Mouse (Mus musculus): ENCODE data around the gene Zbed5.
"Not testable (repeated sequence)": the region's sequence is repeated elsewhere in the genome, so short reads cannot be mapped to it uniquely, and the experiment has no call there.

The Zbed5 gene

DNA sequence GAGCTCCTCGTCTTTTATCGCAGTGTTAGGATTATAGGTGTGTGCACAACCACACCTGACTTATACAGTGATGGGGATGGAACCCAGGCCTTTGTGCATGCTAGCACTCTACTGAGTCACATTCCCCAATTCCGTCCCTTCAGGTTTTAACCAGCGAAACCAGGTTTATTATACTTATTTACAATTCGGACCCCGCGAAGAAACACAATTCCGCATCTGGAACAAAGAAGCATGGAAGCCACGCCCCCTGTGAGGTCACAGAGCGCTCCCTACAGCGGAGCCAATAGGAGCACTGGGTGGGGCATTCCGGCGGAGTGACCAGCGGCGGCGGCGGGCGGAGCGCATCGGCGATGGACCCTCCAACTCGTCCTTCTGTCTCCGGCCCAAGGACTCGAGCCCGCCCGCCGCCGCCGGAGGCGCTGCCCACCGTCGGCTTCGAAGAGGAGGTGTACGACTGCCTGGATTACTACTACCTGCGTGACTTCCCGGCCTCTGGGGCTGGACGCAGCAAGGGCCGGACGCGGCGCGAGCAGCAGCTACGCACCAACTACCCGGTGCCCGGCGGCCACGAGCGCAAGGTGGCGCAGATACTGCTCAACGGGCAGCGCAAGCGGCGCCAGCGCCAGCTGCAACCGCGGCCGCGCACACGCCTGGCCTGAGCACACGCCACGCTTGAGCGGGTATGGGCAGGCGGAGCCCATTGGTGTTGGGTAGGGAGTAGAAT is 12.9 kb downstream of the Zbed5 start, which contains the start of gene Nupr1l:
Gene Nupr1l (plus strand): TSS at position 299 of the 724 bp plus-strand sequence.
- peak; percentile 85 for DNase-seq (ENCODE audit: low spot score)

- DNase-seq (ENCODE audit: low spot score), result no peak
These were observed 13.6 kb downstream of the Zbed5 start for GRCm38 (mm10) chr5:129909147-129909546.

GRCm38 (mm10) chr5:129909591-129909990 is 14.1 kb downstream of the Zbed5 start:
- no peak for DNase-seq (ENCODE audit: low spot score)

GRCm38 (mm10) chr5:129914024-129914423 is 18.5 kb downstream of the Zbed5 start:
- no peak for DNase-seq (ENCODE audit: low spot score)

- not testable (repeated sequence) for DNase-seq (ENCODE audit: low spot score)
These were observed 20.0 kb downstream of the Zbed5 start for GRCm38 (mm10) chr5:129915491-129915890.

- DNase-seq (ENCODE audit: low spot score), result no peak
These were observed 22.6 kb downstream of the Zbed5 start for GRCm38 (mm10) chr5:129918065-129918651.

DNA sequence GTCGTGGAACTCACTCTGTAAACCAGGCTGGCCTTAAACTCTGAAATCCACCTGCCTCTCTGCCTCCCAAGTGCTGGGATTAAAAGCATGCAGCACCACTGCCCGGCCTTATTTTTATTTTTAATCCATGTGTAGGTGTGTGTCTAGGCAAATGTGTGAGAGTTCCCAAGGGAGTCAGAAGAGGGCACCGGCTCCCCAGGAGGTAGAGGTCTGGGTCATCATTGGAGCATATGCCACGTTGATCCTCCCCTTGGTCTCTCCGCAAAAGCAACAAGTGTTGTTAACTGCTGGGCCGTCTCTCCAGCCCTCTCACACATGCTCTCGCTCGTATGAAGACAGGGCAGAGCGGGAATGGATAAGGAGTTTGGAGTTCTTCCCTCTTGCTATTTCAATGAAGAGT is 23.2 kb downstream of the Zbed5 start:
- no peak for DNase-seq (ENCODE audit: low spot score)

DNA sequence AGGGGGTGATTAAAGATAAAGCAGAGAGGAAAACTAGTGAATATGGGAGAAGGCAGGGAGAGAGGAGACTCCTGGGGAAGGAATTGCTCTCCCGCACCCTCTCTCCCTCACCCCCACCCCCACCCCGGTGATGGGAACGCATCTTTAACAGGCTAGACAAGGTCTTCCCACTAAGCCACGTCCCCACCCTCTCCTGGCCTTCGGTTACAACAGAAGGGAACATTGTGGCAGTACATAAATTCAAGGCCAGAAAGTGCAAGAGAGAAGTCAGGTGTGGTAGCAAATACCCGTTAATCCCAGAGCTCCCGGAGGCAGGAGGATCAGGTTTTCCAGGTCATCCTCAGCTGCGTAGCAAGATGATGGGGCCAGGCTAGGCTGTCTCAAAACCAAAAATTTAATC is 23.8 kb downstream of the Zbed5 start:
- no peak for DNase-seq (ENCODE audit: low spot score)

DNA sequence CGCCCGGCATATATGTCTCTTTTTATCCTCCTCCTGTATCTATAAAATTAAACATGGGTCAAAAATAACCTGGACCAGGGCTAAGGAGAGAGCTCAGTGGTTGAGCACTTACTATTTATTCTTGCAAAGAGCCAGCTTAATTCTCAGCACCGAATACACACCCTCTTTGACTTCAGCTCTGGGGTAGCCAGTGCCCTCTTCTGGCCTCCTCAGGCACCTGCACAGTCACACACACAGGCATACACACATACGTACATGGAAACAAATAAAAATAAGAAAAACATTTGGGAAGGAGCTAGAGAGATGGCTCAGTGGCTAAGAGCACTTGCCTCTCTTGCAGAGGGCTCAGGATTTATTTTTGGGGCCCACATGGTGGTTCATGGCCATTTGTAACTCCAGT is 26.4 kb downstream of the Zbed5 start:
- DNase-seq (ENCODE audit: low spot score), result no peak

GRCm38 (mm10) chr5:129924820-129925452 is 29.4 kb downstream of the Zbed5 start:
- no peak for DNase-seq (ENCODE audit: low spot score)

DNA sequence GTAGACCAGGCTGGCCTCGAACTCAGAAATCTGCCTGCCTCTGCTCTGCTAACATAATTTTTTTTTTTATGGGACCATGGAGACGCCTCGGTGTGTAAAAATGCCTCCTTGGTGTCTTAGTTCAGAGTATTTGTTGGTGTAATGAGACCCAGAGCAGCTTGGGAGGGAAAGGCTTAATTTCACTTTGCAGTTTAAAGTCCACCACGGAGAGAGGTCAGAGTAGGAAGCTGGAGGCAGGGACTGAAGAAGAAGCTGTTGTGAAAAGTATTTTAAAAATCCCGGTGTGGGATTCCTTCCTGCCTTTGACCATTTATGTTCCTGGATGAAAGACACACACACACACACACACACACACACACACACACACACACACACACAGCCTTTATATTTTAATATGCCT is 30.4 kb downstream of the Zbed5 start:
- no peak for DNase-seq (ENCODE audit: low spot score)

- no peak for DNase-seq (ENCODE audit: low spot score)
These were observed 34.7 kb downstream of the Zbed5 start for GRCm38 (mm10) chr5:129929924-129930855.

- no peak for DNase-seq (ENCODE audit: low spot score)
These were observed 41.4 kb downstream of the Zbed5 start for GRCm38 (mm10) chr5:129936941-129937340.

- DNase-seq (ENCODE audit: low spot score), result no peak
These were observed 44.8 kb downstream of the Zbed5 start for GRCm38 (mm10) chr5:129940281-129940680.

DNA sequence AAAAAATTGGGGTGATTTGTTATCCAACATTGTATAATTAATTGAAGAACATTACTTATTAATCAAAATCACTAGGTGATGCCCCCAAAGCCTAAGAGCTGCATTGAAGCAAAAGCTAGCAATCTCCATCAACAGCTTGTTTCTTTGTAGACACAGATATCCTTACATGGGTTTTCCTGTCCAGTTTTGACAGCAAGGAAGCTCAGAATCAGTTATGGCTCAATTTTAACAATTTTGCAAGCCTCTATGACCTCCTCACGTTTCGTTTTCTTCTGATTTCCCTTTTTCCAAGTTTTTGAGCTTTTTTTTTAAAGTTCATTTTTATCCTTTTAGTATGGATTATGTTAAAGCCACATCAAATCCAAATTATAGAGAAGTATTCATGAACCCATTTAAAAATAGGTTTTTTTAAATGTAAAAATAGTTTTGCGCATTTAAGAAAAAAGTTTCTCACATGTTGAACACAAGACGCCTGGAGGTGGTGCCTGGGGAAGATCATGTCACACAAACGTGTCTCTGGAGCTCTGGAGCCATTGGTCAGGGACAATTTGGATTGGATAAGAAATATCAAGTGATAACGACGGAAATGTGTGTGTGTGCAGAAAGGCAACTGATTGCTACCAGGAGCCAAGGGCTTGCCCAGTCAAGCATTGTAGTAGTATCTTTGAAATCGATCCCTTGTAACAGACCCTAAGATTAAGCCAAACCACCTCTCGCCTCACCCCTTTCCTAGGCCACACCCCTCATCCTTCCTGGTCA is 45.4 kb downstream of the Zbed5 start:
- DNase-seq (ENCODE audit: low spot score), result no peak

DNA sequence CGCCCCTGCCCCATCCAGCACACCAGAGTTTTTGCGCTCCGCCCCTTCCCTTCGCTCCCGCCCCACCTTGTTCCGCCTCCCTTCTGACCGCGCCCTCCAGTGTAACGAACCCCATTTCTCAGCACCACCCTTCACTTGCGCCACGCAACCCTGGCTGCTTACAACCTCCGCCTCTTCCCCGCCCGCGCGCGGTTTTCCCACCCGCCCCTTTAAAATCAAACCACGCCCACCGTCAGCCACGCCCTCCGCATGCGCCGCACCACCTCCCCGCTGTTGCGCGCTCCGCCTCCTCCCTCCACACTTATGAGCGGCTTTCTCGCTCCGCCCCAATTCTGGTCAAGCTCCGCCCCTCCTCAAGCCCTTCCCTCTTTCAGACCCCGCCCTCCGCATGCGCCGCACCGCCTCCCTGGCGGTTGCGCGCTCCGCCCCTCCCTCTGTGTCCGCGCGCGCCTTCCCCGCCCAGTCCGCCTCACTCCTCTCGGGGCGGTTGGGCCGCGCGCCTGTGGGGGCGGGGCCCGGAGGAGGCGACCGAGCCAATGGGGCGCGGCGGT is 46.0 kb downstream of the Zbed5 start, which contains the start of gene Vkorc1l1:
Gene Vkorc1l1 (plus strand): TSS at position 476 of the 551 bp plus-strand sequence.
- DNase-seq (ENCODE audit: low spot score), result peak; percentile 97

DNA sequence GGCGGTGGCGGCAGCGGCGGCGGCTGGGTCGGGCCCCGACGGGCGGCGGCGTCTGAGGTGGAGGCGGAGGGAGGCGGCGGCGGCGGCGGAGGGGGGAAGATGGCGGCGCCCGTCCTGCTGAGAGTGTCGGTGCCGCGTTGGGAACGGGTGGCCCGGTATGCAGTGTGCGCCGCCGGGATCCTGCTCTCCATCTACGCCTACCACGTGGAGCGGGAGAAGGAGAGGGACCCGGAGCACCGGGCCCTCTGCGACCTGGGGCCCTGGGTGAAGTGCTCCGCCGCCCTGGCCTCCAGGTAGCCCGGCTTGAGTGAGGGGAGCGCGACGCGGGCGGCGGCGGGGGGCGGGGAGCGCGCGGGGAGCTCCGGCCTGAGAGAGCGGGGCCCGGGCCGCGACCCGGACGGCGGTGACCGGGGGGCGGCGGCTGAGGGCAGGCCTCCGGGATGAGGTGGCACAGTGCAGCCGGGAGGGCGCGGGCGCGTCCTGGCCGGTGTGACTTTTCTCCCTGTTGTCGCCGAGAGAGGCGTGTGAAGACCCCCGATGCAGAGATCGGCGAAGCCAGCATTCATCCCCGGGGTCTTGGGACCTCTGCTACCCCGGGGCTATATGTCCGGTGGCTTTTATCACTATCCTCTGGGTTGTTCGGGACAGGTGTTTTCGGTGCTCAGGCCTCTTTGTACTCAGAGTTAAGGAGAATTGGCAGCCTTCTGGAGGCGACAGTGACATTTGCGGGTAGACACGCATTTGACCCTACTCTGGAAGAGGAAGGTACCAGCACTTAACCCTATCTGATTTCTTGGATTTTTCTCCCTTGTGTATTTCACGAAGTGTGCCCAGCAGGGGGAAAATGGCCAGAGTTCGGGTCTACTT is 46.8 kb downstream of the Zbed5 start:
- DNase-seq (ENCODE audit: low spot score), result peak; percentile 6

DNA sequence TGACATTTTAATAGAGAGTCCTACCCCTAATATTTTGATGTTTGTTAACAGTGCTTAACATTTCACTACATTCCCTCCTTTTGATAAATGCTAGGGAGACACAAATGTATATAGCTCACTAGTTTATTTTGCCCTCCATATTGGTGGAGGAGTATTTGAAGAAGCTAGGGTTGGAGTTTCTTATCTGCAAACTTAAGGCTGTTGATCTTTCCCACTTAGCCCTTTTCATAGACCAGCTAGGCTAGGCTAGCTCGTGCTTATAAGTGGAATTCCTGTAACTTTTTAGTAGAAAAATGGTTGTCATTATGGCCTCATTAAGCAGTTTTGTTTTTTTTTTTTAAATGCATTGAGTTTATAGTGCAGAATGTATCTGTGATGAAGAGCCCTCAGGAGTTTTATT is 47.9 kb downstream of the Zbed5 start:
- DNase-seq (ENCODE audit: low spot score), result no peak

GRCm38 (mm10) chr5:129947528-129948033 is 52.1 kb downstream of the Zbed5 start:
- no peak for DNase-seq (ENCODE audit: low spot score)

DNA sequence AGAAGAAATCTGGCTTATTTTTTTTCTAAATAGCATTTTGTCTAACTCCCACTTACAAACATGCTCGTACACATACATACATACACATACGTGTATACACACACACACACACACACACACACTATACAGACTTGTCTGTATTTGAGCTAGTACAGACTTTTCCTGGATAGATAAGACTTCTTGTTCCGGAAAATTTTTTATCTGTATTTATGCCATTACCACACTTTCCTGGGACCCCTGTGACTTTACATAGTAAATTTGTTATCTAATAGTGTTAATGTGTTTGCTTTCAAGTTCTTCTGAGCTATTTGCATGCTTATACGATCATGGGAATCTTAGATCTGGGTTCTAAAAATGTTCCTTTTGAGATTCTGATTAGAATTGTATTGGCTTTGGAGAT is 56.6 kb downstream of the Zbed5 start:
- no peak for DNase-seq (ENCODE audit: low spot score)
